Mouse (Mus musculus): Measurements from ENCODE around the gene Prmt9.

DNA sequence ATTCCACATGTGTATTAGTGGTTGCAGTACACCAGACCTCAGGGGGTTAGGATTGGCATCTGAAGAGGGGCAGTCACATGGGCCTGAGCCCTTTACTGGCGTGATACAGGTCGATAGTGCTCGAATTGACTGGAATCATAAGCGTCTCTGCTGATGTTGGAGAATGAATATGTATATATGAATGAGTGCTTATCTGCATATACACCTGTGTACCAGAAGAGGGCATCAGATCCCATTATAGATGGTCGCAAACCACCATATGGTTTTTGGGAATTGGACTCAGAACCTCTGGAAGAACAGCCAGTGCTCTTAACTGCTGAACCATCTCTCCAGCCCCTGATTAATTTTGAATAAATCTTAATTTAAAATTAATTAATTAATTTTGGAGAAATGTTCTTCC lies 25.0 kb downstream of the Prmt9 start:
- TF ChIP-seq CTCF (conservative IDR thresholded peaks at IDR 0.05; ENCODE audit: low read length): peak; percentile 38
- no peak for TF ChIP-seq NANOG (IDR thresholded peaks at IDR 0.05; ENCODE audit: borderline replicate concordance, low read length)
- no peak for TF ChIP-seq POU5F1 (IDR thresholded peaks at IDR 0.05; ENCODE audit: borderline replicate concordance, low read length)
